Mouse (Mus musculus) MEL (cell line): ENCODE measurements around the gene Ubash3b. TPM values are rescaled to one million over a fixed set of nuclear protein-coding genes. Genes with fewer than 3 reads are reported as not detected.
A peak's percentile ranks its signal among the peaks of the same experiment; 100 is the strongest.

ENCODE experiments used
- DNase-seq: peaks from one replicate; pipeline ENCODE4 v3.0.0; 2011; ENCODE audit warnings: low read depth, low spot score
- H3K27ac ChIP-seq: 2 replicates; pipeline ENCODE4 v1.5.1; 2012; ENCODE audit warnings: low read depth, mild to moderate bottlenecking, control low read depth, low read length, moderate library complexity; ENCODE audit not compliant: control insufficient read depth
- H3K27me3 ChIP-seq, 2 experiments: fragments of 150-350 bp in 1 of 2; sonication (generic) in 1 of 2; 2 replicates each; pipeline ENCODE4 v1.6.1; 2012; ENCODE audit warnings: low read length in 2 of 2, mild to moderate bottlenecking in 2 of 2, improper control_type of control experiment in 1 of 2, moderate library complexity in 1 of 2; ENCODE audit not compliant: insufficient read depth in 2 of 2, control insufficient read depth in 1 of 2
- H3K36me3 ChIP-seq, 2 experiments: 2 replicates each; pipeline ENCODE4 v1.6.1; 2012 to 2014; ENCODE audit warnings: low read length in 2 of 2, improper control_type of control experiment in 1 of 2, inconsistent platforms in 1 of 2, mild to moderate bottlenecking in 1 of 2; ENCODE audit not compliant: insufficient read depth in 2 of 2, control insufficient read depth in 1 of 2
- H3K4me1 ChIP-seq, 2 experiments: fragments of 150-350 bp in 1 of 2; sonication (generic) in 1 of 2; 2 replicates each; pipeline ENCODE4 v1.6.1; 2012; ENCODE audit warnings: low read length in 2 of 2, improper control_type of control experiment in 1 of 2, mild to moderate bottlenecking in 1 of 2; ENCODE audit not compliant: insufficient read depth in 2 of 2, control insufficient read depth in 1 of 2
- H3K4me3 ChIP-seq, 2 experiments: fragments of 150-350 bp in 1 of 2; sonication (generic) in 1 of 2; 2 replicates each; pipeline ENCODE4 v1.5.1; 2012; ENCODE audit warnings: low read depth in 2 of 2, low read length in 2 of 2, mild to moderate bottlenecking in 2 of 2, moderate library complexity in 2 of 2, control low read depth in 1 of 2, improper control_type of control experiment in 1 of 2; ENCODE audit not compliant: control insufficient read depth in 1 of 2, insufficient read depth in 1 of 2
- H3K79me2 ChIP-seq: 2 replicates; pipeline ENCODE4 v1.6.1; 2012; ENCODE audit warnings: mild to moderate bottlenecking, low read length, moderate library complexity; ENCODE audit not compliant: control insufficient read depth, poor library complexity, insufficient read depth
- H3K9ac ChIP-seq: 2 replicates; pipeline ENCODE4 v1.6.1; 2012; ENCODE audit warnings: low read depth, mild to moderate bottlenecking, control low read depth, low read length, moderate library complexity; ENCODE audit not compliant: control insufficient read depth, poor library complexity, severe bottlenecking
- H3K9me3 ChIP-seq: fragments of 150-350 bp; sonication (generic); replicated peaks from 2 replicates; pipeline ENCODE4 v1.6.1; 2012; ENCODE audit warnings: mild to moderate bottlenecking, low read length, improper control_type of control experiment, moderate library complexity; ENCODE audit not compliant: insufficient read depth
- BHLHE40 ChIP-seq: IDR thresholded peaks from 2 replicates; pipeline ENCODE4 v1.6.1; 2012; ENCODE audit warnings: low read depth, mild to moderate bottlenecking, inconsistent platforms, low read length, improper control_type of control experiment, borderline replicate concordance
- CHD2 ChIP-seq: IDR thresholded peaks from 2 replicates; pipeline ENCODE4 v1.6.1; 2011; ENCODE audit warnings: low read length, improper control_type of control experiment
- CTCF ChIP-seq, 3 experiments: IDR thresholded peaks in 2 of 3; conservative IDR thresholded peaks in 1 of 3; 2 replicates each; pipeline ENCODE4 v1.5.1; 2011 to 2012; ENCODE audit warnings: low read length in 3 of 3, low read depth in 2 of 3, mild to moderate bottlenecking in 2 of 3, improper control_type of control experiment in 1 of 3, inconsistent platforms in 1 of 3, mixed read lengths in 1 of 3, moderate library complexity in 1 of 3; ENCODE audit not compliant: control insufficient read depth in 1 of 3, insufficient read depth in 1 of 3, poor library complexity in 1 of 3, severe bottlenecking in 1 of 3
- E2F4 ChIP-seq: IDR thresholded peaks from 2 replicates; pipeline ENCODE4 v1.6.1; 2011; ENCODE audit warnings: low read depth, low read length, improper control_type of control experiment, borderline replicate concordance
- ELF1 ChIP-seq: IDR thresholded peaks from 2 replicates; pipeline ENCODE4 v1.6.1; 2014; ENCODE audit warnings: low read depth, mild to moderate bottlenecking, inconsistent platforms, low read length, improper control_type of control experiment, moderate library complexity
- EP300 ChIP-seq, 2 experiments: IDR thresholded peaks; 2 replicates each; pipeline ENCODE4 v1.6.1; 2011; ENCODE audit warnings: improper control_type of control experiment in 2 of 2, low read length in 2 of 2, low read depth in 1 of 2, mild to moderate bottlenecking in 1 of 2
- ETS1 ChIP-seq: IDR thresholded peaks from 2 replicates; pipeline ENCODE4 v1.6.1; 2012; ENCODE audit warnings: low read depth, mild to moderate bottlenecking, inconsistent platforms, low read length, improper control_type of control experiment, moderate library complexity
- GABPA ChIP-seq: IDR thresholded peaks from 2 replicates; pipeline ENCODE4 v1.6.1; 2012; ENCODE audit warnings: low read depth, mild to moderate bottlenecking, inconsistent platforms, low read length, improper control_type of control experiment, moderate library complexity
- GATA1 ChIP-seq: IDR thresholded peaks from 2 replicates; pipeline ENCODE4 v1.6.1; 2011; ENCODE audit warnings: low read depth, low read length, improper control_type of control experiment
- JUND ChIP-seq: IDR thresholded peaks from 2 replicates; pipeline ENCODE4 v1.6.1; 2011; ENCODE audit warnings: low read depth, mild to moderate bottlenecking, improper control_type of control experiment, low read length
- KAT2A ChIP-seq: conservative IDR thresholded peaks from 2 replicates; pipeline ENCODE4 v1.6.1; 2012; ENCODE audit warnings: low read depth, low read length, improper control_type of control experiment, inconsistent platforms
- MAX ChIP-seq: IDR thresholded peaks from 2 replicates; pipeline ENCODE4 v1.6.1; 2011; ENCODE audit warnings: low read length, improper control_type of control experiment
- MAZ ChIP-seq: IDR thresholded peaks from 2 replicates; pipeline ENCODE4 v1.6.1; 2012; ENCODE audit warnings: low read depth, mild to moderate bottlenecking, inconsistent platforms, low read length, improper control_type of control experiment
- MEF2A ChIP-seq: IDR thresholded peaks from 2 replicates; pipeline ENCODE4 v1.6.1; 2014; ENCODE audit warnings: low read depth, mild to moderate bottlenecking, inconsistent platforms, low read length, improper control_type of control experiment; ENCODE audit not compliant: poor library complexity, insufficient replicate concordance, severe bottlenecking; ENCODE audit errors: extremely low read depth
- MYB ChIP-seq: IDR thresholded peaks from 2 replicates; pipeline ENCODE4 v1.6.1; 2011; ENCODE audit warnings: mild to moderate bottlenecking, low read depth, low read length, improper control_type of control experiment
- MYC ChIP-seq: IDR thresholded peaks from 2 replicates; pipeline ENCODE4 v1.6.1; 2011; ENCODE audit warnings: low read depth, mild to moderate bottlenecking, low read length, improper control_type of control experiment, moderate library complexity
- NELFE ChIP-seq: IDR thresholded peaks from 2 replicates; pipeline ENCODE4 v1.6.1; 2011; ENCODE audit warnings: low read depth, low read length, improper control_type of control experiment
- NRF1 ChIP-seq: IDR thresholded peaks from 2 replicates; pipeline ENCODE4 v1.6.1; 2014; ENCODE audit warnings: low read depth, mild to moderate bottlenecking, inconsistent platforms, low read length, improper control_type of control experiment, moderate library complexity; ENCODE audit not compliant: poor library complexity, insufficient read depth, severe bottlenecking
- POLR2A ChIP-seq, 2 experiments: IDR thresholded peaks; 2 replicates each; pipeline ENCODE4 v1.6.1; 2011 to 2012; ENCODE audit warnings: low read length in 2 of 2, mild to moderate bottlenecking in 2 of 2, control low read depth in 1 of 2, improper control_type of control experiment in 1 of 2, low read depth in 1 of 2, moderate library complexity in 1 of 2; ENCODE audit not compliant: control insufficient read depth in 1 of 2, insufficient read depth in 1 of 2, poor library complexity in 1 of 2
- POLR2AphosphoS2 ChIP-seq: IDR thresholded peaks from 2 replicates; pipeline ENCODE4 v1.6.1; 2011; ENCODE audit warnings: low read length, improper control_type of control experiment
- POLR2AphosphoS5 ChIP-seq: IDR thresholded peaks from 2 replicates; pipeline ENCODE4 v1.6.1; 2012; ENCODE audit warnings: low read depth, borderline replicate concordance, mild to moderate bottlenecking, inconsistent platforms, low read length, moderate library complexity, mixed read lengths
- RAD21 ChIP-seq: IDR thresholded peaks from 2 replicates; pipeline ENCODE4 v1.6.1; 2011; ENCODE audit warnings: mild to moderate bottlenecking, low read depth, low read length, improper control_type of control experiment
- SIN3A ChIP-seq: IDR thresholded peaks from 2 replicates; pipeline ENCODE4 v1.6.1; 2012; ENCODE audit warnings: low read length, improper control_type of control experiment, inconsistent platforms
- SMC3 ChIP-seq: IDR thresholded peaks from 2 replicates; pipeline ENCODE4 v1.6.1; 2011; ENCODE audit warnings: low read depth, low read length, improper control_type of control experiment
- TAL1 ChIP-seq: IDR thresholded peaks from 2 replicates; pipeline ENCODE4 v1.6.1; 2012; ENCODE audit warnings: mild to moderate bottlenecking, inconsistent platforms, low read length, moderate library complexity, mixed read lengths
- TBP ChIP-seq: IDR thresholded peaks from 2 replicates; pipeline ENCODE4 v1.8.0; 2011; ENCODE audit warnings: low read depth, low read length, improper control_type of control experiment
- TCF12 ChIP-seq: IDR thresholded peaks from 2 replicates; pipeline ENCODE4 v1.6.1; 2014; ENCODE audit warnings: low read depth, mild to moderate bottlenecking, inconsistent platforms, low read length, improper control_type of control experiment, moderate library complexity
- UBTF ChIP-seq: IDR thresholded peaks from 2 replicates; pipeline ENCODE4 v1.6.1; 2012; ENCODE audit warnings: low read depth, mild to moderate bottlenecking, inconsistent platforms, low read length, improper control_type of control experiment, moderate library complexity, borderline replicate concordance; ENCODE audit not compliant: insufficient read depth
- USF1 ChIP-seq: IDR thresholded peaks from 2 replicates; pipeline ENCODE4 v1.6.1; 2014; ENCODE audit warnings: low read depth, mild to moderate bottlenecking, inconsistent platforms, low read length, improper control_type of control experiment, moderate library complexity
- USF2 ChIP-seq, 2 experiments: IDR thresholded peaks; 2 replicates each; pipeline ENCODE4 v1.6.1; 2011 to 2012; ENCODE audit warnings: improper control_type of control experiment in 2 of 2, low read length in 2 of 2, borderline replicate concordance in 1 of 2, inconsistent platforms in 1 of 2, low read depth in 1 of 2, mild to moderate bottlenecking in 1 of 2; ENCODE audit not compliant: insufficient read depth in 1 of 2
- ZKSCAN1 ChIP-seq: IDR thresholded peaks from 2 replicates; pipeline ENCODE4 v1.6.1; 2012; ENCODE audit warnings: low read depth, mild to moderate bottlenecking, inconsistent platforms, low read length, improper control_type of control experiment, moderate library complexity
- ZMIZ1 ChIP-seq: IDR thresholded peaks from 2 replicates; pipeline ENCODE4 v1.6.1; 2012; ENCODE audit warnings: low read depth, mild to moderate bottlenecking, inconsistent platforms, low read length, improper control_type of control experiment, moderate library complexity
- ZNF384 ChIP-seq: IDR thresholded peaks from 2 replicates; pipeline ENCODE4 v1.6.1; 2012; ENCODE audit warnings: low read depth, mild to moderate bottlenecking, inconsistent platforms, low read length, improper control_type of control experiment
- polyA plus RNA-seq, 2 experiments: library from polyadenylated mRNA; stranded (reverse) in 1 of 2; unstranded in 1 of 2; fragments of >175 nt in 1 of 2; fragments of >200 nt in 1 of 2; gene quantifications; 2 replicates each; pipeline versions ENCODE4 v1.2.1 to v1.2.4; 2012; ENCODE audit warnings: low replicate concordance in 2 of 2, low read depth in 1 of 2; ENCODE audit not compliant: insufficient read length in 2 of 2, insufficient read depth in 1 of 2, missing spikeins in 1 of 2
- total RNA-seq: library from RNA; depleted of rRNA; stranded (reverse); fragments of 300-350 nt; gene quantifications from 2 replicates; pipeline ENCODE4 v1.2.3, GENCODE M21; 2012

Gene Ubash3b
- total and polyA plus RNA-seq, 3 experiments: 5.4 to 11.3 TPM; not detected in 1

- TF ChIP-seq BHLHE40: peak; percentile 89; the same call in 1 of the 2 replicates
- no peak for TF ChIP-seq KAT2A
- TF ChIP-seq MYB: peak; percentile 45; the same call in 1 of the 2 replicates
- TF ChIP-seq GABPA: no peak
Observed at GRCm38 (mm10) chr9:41073196-41074009, 88.1 kb downstream of the Ubash3b start (continued).

GRCm38 (mm10) chr9:41072786-41073185 lies 88.7 kb downstream of the Ubash3b start:
- Histone ChIP-seq H3K36me3 (peaks cover 0 to 48% of the 10 kb centered on the region in 2 experiments; a peak in 2 of 4 replicates), H3K79me2 (no peaks in the 10 kb centered on the region; the same call in 1 of the 2 replicates), H3K9ac (peak overlapping the region; percentile 80), H3K27me3 (no peaks in the 10 kb centered on the region), H3K4me3 (peak overlapping the region; percentile 47 to 56), H3K9me3 (no peaks in the 10 kb centered on the region), H3K4me1 (peaks cover 27 to 38% of the 10 kb centered on the region in 2 experiments), H3K27ac (peak overlapping the region; percentile 100)
- DNase-seq: peak; percentile 93
- TF ChIP-seq MYC (no peak), USF1 (peak; percentile 16; the same call in 1 of the 2 replicates), TAL1 (peak; percentile 80), TBP (peak; percentile 53), MAX (no peak), POLR2AphosphoS5 (no peak), NELFE (no peak; the same call in 1 of the 2 replicates), BHLHE40 (peak; percentile 51; the same call in 1 of the 2 replicates), SMC3 (no peak), ETS1 (peak; percentile 85), MAZ (peak; percentile 55; the same call in 1 of the 2 replicates), E2F4 (no peak), GATA1 (peak; percentile 82), TCF12 (peak; percentile 79), SIN3A (no peak; the same call in 1 of the 2 replicates), MEF2A (no peak), RAD21 (no peak), EP300 (IDR thresholded peaks at IDR 0.05; ENCODE audit: low read depth in 1 of 2, low read length in 2 of 2) (peak; percentile 69 to 87), ZMIZ1 (no peak), NRF1 (no peak), ZNF384 (no peak), POLR2AphosphoS2 (no peak), UBTF (no peak), JUND (0 out of 2 replicates have a peak, but pooled peaks have one; percentile 57), ELF1 (no peak), CTCF (IDR thresholded peaks at IDR 0.05 in 2 of 3, conservative IDR thresholded peaks at IDR 0.05 in 1 of 3; ENCODE audit: control insufficient read depth in 1 of 3, insufficient read depth in 1 of 3, low read depth in 2 of 3, low read length in 3 of 3, poor library complexity in 1 of 3, severe bottlenecking in 1 of 3) (no peak), USF2 (IDR thresholded peaks at IDR 0.05; ENCODE audit: borderline replicate concordance in 1 of 2, insufficient read depth in 1 of 2, low read depth in 1 of 2, low read length in 2 of 2) (no peak), ZKSCAN1 (no peak), CHD2 (no peak), POLR2A (IDR thresholded peaks at IDR 0.05; ENCODE audit: control insufficient read depth in 1 of 2, insufficient read depth in 1 of 2, low read depth in 1 of 2, low read length in 2 of 2, poor library complexity in 1 of 2) (peak in 1 of 2 experiments; percentile 44; a peak in 2 of 4 replicates)
